Mouse (Mus musculus): ENCODE results near the gene Asic2. TPM values are rescaled to one million over a fixed set of nuclear protein-coding genes. Genes with fewer than 3 reads are reported as not detected.

The Asic2 gene
- total RNA-seq, 2 experiments from 2014 or later = not detected

DNA sequence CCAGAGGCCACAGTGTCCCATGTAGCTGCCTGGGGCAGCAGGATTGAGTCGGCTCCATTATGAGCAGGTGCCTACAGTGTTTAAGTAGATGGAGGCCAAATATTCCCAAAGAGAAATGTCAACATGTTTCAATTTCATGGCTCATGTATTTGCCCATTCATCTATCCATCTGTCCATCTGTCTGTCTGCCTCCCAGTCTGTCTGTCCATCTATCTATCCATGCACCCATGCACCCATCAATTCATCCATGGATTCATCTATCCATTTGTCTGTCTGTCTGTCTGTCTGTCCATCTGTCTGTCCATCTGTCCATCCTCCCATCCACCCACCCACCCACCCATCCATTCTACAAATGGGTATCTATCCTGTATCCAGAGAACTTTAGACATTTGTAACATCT, 861.3 kb downstream of the Asic2 start:
- DNase-seq = no peak

DNA sequence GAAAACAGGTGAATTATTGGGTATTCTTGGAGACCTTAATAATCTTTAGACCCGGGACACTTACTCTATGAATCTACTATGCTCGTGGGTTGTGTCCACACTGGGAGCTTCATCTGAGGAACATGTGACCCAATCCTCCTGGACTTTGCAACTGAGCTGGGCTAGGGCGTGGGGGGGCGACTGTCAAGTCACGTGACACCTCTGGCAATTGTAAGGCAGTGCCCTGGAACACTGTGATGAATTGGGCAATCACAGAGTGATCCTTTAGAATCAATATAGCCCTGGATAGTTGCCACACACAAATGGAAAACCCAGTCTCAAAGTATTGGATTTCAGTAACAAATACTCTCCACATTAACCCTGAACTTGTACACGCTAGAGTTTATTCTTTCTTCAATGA, 867.4 kb downstream of the Asic2 start:
- DNase-seq = no peak

DNA sequence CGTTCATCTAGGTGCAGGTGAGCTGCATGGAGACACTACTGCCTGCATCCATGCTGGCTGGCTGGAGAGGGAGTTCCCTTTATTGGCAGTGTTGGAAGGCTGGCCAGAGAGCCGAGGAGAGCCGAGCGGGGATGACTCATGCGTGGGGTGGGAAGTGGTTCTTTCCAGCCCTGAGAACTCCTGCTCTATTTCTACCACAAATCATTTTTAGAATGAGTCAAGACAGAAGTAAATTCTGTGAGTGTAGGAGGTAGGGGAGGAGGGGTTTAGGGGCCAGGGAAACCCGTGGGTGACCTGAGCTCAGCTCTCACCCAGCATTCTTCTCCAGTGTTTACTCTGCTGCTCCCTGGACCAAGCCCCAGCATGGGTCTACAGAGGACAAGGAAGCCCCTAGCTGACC, 872.2 kb downstream of the Asic2 start:
- peak; percentile 20 to 55 for DNase-seq

DNA sequence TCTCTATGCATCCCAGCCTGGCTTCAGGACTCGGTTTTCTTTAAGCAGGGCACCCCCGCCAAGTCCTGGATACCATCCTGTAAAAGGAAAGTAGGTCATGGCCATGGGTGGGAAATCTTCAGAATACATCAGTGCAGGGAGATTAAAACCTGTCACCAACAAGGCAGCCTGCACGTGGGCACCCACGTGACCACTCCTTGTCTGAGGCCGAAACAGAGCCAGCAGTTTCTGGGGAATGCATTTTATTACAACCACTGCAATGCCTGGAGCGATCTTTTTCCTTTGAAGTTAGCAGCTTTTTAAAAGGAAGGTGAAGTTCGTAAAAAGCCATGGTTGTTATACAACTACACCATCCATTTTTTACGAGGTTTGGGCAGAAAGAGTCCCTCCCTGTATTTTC, 873.7 kb downstream of the Asic2 start:
- DNase-seq = peak; percentile 2 to 3

DNA sequence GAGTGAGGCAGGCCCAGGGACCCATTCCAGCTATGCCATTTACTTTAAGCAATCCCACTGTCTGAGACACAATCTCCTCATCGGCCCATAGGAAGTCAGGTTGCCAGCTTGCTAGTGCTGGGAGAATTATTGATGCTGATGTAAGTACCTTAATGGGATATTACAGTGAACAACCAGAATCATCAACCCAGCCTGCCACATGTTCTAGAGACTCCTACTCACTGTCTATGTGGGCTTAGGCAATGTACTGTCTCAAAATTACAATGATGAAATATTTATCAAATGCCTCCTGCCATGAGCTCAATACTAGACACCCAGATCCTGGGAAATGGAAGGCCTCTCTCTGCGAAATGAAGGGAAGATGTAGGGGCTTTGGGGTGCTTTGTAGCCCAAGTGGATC, 876.1 kb downstream of the Asic2 start:
- no peak for DNase-seq

DNA sequence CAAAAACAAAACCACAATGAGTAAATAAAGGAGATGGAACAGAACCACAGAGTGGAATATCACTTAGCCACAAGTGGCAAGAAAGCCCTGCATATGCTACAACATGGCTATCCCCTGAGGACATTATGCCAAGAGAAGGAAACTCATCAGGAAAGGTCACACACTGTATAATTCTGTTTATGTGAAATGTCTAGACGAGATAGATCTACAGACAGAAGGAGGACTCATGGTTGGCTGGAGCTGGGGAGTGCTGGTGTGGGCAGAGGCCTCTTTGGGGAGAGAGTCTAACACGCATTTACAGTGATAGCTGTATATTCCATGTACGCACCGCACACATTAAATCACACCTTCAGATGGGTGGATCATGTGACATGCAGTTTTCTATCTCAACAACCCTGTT, 884.4 kb downstream of the Asic2 start:
- no peak for DNase-seq

DNA sequence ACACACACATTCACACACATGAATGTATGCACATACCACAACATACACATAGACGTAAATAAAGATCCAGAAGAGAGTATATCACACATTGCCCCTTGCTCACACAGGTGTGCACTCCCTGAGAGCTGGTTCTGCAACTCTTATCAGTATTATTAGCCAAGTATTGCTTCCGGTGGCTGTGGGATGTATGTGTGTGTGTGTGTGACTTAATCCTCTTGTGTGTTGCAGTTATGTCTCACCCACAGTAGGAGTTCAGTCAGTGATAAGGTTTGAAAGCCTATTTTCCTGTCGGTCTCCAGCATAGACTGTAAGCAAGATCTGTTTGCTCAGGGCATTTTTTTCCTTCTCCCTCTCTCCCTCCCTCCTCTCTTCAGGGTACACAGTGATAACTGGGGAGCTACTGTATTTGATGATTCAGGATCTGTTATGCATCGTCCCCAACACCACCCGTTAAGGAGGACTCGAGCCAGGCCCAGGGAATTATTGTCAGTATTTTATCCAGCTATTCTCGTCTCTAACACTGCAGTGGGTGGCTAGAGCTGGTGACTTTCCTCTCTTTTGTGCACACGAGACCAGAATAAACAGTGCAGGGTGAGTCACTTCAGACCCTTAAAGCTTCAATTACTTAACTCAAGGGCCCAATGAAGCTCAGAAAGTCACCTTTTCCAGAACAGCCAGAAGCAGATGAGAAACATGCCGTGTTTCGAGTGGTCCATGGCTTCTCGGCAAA, 888.0 kb downstream of the Asic2 start:
- no peak for DNase-seq

DNA sequence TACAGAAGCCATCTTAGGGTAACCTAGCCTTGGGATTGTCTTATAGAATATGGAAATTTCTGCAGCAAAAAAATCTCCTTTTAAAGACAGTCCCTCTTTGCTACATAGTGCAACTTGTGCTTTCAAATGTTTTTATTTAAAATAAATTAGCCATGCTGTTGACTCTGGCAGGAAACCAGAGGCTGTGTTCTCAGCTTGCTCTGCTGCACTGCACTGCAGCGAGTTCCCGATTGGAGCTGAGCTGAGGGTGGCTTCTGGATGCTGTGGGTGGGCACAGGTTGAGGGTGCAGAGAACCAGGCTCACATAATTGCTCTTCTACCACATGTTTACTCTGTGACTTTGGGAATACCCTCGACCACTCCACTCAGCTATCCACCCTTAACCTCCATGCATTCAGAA, 889.0 kb downstream of the Asic2 start:
- no peak for DNase-seq

DNA sequence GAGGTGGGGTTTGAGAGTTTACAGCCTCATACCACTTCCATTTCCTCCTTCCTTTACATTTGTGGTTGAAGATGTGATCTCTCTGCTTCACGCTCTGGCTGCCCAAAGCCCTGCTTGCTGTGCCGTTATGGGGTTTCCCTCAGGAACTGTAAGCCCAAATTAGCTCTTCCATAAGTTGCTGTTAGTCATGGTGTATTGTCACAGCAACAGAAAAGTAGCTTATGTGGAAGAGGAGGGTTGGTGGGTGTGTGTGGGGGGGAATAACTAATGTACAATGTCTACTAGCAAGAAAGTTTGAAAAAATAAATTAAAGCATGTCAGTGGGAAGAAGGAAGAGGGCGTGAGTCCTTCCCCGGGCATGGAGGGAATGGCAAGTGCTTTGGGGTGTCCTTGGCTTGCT, 896.4 kb downstream of the Asic2 start:
- DNase-seq = no peak

DNA sequence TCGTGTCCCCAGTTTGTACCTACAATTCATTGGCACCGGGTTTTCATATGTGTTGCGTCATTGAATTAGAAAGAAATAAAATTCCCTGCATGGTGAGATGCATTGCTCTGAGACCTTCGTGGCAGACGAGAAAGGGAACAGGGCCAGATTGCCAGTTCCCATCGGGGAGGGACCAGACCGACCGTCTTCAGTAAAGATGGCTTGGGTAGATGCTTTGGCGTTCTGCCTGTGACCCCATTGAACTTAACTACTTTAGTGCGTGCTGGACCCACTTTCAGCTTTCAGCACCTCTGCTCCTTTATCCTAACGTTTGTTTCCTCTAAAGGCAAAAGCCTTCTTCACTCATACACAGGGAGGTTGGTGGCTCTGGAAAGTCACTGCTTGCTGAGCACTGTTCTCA, 902.9 kb downstream of the Asic2 start:
- DNase-seq = no peak

DNA sequence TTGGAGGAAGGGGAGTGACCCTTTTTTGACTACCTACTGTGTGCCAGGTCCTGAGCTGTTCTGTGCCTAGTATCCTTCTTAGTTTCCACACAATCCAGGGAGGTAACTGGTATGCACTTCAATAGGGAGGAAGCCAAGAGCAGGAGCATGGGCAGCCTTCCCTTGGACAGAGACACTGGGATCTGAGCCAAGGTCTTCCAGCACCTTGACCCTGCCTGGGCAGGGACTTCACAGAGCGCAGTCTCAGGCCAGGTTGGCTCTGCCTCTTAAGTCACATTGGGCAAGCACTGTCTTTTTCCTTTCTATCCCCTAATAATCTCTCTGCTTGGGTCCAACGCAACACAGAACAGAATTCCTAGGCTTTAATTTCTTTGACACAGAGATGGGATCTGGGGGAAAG, 904.3 kb downstream of the Asic2 start:
- peak in 1 of 2 experiments; percentile 10 for DNase-seq

DNA sequence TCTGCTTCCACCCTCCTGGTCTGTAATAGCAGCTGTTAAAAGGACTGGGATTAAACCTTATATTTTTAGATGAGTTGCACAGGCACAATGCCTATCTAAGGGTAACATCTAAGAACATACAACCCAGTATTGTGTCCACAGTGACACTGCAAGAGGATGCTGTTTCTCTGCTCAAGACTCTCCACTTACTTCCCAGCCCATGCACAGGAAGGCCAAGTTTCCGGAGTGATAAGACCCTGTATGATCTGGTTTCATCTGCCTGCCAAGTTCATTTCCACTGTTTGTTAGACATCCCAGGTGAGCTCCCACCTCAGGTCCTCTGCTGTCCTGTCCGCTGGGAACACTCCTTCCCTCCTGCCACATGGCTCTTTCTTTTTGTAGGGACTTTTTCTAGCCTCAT, 908.2 kb downstream of the Asic2 start:
- no peak for DNase-seq

DNA sequence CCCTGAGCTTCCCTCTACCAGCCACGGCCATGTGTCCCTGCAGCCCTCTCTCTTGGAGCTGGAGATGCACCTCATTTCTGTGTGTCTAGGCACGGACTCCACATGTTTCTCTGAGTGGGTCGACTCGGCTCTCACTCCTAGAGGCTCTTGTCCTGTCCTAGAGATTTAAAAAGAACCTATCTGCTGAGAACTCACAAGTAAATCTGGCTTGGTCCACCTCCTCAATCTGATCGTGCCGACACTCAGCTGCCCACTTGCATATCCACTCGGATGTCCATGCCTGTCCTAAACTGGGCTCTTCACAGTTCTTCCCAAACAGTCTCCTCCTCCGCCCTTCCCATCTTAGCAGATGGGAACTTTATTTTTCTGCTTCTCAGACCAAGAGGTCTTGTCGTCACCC, 908.7 kb downstream of the Asic2 start:
- DNase-seq = no peak

DNA sequence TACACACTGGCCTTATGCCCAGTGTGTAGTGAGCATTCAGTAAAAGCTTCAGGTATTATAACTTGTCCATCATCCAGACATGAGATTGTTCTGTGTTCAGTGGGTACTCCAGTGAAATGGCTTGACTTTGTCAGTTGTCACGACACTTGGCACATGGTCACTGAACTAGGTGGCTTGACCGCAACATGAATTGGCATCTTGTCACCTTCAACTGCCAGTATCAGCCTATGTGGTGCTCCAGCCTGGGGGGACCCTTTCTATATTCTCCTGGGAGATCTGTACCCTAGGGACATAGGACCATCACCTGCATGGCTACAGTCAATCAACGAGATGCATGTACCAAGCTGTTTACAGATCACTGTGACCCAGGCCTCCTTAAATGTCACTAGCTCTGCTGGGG, 910.8 kb downstream of the Asic2 start:
- no peak for DNase-seq

DNA sequence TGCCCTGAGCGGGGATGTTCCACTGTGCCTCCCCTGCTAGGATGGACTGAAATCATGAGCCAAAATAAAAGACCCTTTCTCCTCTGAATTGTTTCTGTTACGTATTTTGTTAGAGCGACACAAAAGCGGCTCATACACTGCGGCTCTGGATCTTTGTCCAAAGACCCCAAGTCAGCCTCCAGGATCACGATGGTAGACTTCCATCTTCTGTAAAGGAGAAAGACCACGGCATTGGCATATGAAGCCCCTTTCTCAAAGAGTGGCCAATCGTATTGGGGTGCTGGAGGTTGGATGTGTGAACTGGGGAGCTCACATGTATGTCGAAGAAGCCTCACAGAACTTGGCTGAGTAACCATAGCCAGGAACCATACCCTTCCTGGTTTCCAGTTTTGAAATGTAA, 911.5 kb downstream of the Asic2 start:
- DNase-seq = no peak

DNA sequence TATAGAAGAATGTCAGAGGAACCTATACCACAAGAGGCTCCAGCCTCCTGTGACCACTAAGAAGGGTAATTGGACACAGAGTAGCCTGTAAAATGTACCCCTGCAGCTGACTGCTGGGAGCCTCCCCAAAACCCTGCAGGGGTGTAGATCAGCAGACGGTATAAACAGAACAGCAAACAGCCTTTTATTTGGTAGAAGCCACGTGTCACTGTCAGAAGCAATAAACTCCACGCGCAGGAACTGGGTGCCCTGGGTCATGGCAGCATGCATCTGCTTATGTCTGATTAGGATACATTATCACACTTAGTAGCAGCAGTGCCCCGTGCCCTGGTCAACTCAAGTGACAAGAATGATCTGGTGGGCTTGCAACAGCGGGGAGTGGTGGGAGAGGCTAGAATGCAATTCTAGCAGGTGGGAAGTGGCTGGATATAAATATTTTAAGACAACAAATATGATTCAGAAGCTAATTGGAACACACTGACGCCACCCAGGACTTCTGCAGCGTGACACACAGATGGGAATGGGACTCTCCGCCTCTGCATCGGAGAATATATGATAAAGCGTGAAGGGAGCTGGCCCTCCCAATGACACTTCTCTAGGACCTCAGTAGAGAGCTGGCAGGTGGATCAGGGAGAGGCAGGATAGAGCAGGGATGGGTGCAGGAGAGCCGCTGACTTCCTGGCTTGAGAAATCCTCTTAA, 912.7 kb downstream of the Asic2 start:
- no peak for DNase-seq

DNA sequence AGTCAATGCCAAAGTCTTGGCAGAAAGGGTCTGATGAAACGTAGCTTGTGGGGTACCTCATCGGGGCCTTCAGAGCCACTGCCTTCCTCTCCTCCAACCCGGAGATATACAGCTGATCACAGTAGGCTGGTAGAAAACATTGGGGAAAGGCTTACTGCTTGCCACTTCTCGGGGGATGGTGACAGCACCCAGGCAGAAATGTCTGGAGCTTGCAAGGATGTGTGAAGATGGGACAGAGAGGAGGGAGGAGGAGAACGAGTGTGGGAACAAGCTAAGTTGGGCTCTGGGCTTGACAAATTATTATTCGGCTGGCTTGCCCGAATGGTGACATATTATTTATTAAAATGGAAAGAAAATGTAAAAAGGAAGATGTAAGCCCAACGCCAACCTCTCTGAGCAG, 914.4 kb downstream of the Asic2 start:
- no peak for DNase-seq

DNA sequence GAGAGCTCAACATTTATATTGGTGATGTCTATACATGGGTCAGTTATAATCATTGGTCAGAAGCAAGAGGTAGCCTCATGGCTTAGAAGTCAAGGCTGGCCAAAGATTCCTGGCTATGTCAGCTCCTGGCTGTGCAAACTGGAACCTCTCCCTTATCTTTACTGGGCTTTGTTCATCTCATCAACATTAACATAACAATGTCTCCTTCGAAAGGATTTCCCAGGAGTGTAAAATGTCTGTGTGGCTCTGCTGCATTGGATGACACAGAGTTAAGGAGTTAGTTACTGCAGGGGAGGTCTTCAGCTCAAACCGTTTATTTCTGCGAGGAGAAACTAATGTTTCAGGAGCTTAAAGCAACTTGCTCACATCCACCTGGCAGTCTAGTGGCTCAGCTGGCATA, 926.6 kb downstream of the Asic2 start:
- no peak for DNase-seq

DNA sequence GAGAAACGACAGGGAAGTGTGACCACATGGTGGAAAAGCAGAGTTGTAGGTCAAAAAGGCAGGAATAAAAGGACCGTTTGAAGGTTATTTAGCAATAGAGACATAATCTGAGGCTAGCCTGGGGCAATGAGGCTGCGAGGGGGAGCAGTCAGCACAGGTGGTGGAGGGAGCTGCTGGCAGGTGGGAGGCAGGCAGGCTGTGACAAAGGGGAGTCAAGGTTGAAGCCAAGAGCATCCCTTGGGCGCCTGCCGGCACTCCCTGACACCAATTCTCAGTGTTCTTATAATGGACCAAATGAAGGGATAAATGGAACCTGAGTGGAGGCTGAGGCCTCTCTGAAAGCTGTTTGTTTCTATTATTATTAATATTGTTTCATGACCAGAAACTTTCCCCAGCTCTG, 928.3 kb downstream of the Asic2 start:
- no peak for DNase-seq

DNA sequence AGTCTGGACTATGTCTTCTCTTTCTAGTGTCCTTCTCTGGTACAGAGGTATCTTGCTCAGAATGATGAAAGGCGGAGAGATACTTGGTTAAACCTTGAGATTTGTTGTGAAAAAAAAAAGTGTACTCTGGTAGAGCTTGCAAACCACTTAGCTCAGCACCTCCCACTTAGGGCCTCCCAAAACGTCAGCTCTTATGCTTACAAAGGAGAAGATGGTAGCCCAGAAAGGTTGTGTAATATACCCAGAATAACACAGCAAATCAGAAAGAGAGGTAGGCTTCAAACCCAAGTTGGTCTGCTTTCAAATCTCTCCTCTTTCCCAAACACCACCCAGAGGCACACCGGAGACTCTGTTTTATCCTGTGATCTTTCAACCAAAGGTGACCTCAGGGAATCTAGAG, 936.1 kb downstream of the Asic2 start:
- DNase-seq = no peak

DNA sequence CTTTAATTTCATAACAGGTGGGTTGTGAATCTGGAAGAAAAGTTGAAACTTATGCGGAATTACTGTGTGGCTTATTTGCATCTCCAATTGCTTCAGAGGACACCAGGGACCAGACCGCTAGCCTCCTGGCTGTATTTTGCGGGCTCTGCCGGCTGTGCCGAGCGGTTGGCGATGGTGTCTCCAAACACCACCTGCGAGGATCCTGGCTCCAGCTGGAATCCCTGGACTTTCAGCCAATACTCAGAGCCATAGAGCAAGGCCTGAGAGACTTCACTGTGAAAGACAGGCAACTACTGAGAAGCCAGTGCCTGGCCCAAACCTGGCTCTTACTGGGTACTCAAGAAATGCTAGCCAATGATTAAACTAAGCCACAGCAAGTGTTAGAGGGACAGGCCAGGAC, 953.5 kb downstream of the Asic2 start:
- DNase-seq = no peak

DNA sequence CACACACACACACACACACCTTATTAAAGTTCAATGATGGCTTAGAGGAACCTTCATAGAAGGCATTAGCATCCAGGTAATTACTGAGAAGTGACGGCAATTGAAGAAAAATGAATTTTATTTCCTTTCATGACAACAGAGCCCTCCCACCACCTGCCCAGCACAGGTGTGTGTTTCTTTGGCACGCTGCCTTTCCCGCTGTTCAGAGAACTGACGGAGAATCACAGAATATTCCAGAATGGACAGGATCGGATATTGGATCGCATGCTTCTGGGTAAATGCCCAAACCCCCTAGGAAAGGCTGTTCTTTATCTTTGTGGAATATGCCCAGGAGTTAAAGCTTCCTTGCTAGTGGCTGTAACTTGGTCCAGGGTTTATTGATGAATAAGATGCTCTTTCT, 954.8 kb downstream of the Asic2 start:
- no peak for DNase-seq

DNA sequence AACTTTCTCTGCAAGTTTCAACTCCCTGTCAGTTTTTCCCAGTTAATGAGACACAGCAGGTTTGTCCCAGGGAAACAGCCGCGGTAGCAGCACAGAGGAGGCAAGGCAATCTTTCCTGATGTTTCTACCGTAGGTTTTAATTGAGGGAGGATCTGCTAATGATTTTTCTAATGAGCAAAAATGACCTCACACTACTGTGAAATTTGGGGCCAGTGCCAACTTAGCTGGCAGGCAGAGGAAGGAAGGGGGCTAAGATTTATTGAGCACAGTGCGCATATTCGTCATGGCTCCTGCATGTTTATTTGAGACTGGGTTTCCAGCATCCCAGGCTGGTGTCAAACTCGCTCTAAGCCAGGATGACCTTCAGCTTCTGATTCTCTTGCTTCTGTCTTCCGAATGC, 957.5 kb downstream of the Asic2 start:
- DNase-seq = no peak

DNA sequence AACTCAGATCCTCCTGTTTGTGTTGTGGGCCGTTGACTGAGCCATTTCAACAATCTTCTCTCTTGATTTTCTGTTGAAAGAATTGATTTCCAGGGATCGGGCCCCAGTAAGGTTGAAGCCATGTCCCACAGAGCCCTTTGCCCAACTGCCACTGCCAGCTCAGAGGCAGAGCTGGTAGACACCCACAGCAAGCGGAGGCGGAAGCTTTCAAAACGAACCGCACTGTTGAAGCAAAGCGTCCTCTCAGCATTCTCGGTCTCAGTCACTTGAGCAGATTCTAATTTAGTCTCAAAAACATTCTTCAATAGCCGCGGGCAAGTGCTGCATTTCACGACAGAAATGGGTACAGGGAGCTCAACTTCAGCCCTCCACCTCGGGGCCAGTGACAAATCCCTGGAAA, 958.9 kb downstream of the Asic2 start:
- DNase-seq = no peak
